In the genomic region with DNA sequence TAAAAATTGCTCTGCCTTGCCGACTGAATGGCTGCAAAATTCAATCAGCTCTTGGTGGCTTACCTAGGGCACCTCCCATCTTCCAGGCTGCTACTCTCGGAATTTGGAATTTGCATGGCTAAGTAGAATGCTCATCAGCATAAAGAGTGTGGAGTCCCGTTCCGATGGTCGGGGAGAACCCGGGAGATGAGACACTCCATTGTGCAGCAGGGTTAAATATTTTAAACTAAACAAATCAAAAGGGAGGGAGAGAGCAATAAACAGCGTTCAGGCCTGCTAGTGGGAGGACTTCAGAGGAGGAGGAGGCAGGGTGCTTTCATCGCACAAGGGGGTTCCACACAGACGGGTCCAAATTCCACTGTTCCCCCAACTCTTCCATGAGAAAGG, we compare ENCODE assay signal across 8 mouse cellular contexts.
DNase-seq lines count a peak whose midpoint lies in the region; ATAC-seq and TF ChIP-seq lines count a peak whose summit lies in the region.

No protein-coding gene starts in this region.

- H3K4me3 ChIP-seq in heart, embryonic 11.5 days (ENCODE audit: low read depth, low read length), result peak overlapping the region; percentile 57
- peak overlapping the region; percentile 40 for H3K4me3 ChIP-seq in hindbrain, embryonic 16.5 days (ENCODE audit: low read length)
- peak overlapping the region; percentile 75 for H3K4me3 ChIP-seq in liver, postnatal 0 days (ENCODE audit: low read depth, low read length)

- H3K4me2 ChIP-seq in heart, embryonic 11.5 days, result peak overlapping the region; percentile 91
- H3K4me2 ChIP-seq in hindbrain, embryonic 16.5 days (ENCODE audit: low read length), result peak overlapping the region; percentile 84
- H3K4me2 ChIP-seq in liver, postnatal 0 days (ENCODE audit: low read depth, low read length), result peak overlapping the region; percentile 79

- TF ChIP-seq EP300 in liver, postnatal 0 days (IDR thresholded peaks at IDR 0.05; ENCODE audit: low read depth), result no peak

- H3K4me1 ChIP-seq in heart, embryonic 11.5 days (ENCODE audit: control insufficient read depth, insufficient read depth, low read length), result peaks cover 6% of the 10 kb centered on the region; the same call in 1 of the 2 replicates
- H3K4me1 ChIP-seq in hindbrain, embryonic 16.5 days (ENCODE audit: control insufficient read depth, insufficient read depth, low read depth, low read length), result peaks cover 18% of the 10 kb centered on the region
- peaks cover 24% of the 10 kb centered on the region for H3K4me1 ChIP-seq in liver, postnatal 0 days (ENCODE audit: insufficient read depth)

- no peak for TF ChIP-seq CTCF in liver, postnatal 0 days (IDR thresholded peaks at IDR 0.05; ENCODE audit: low read depth)

- no peaks in the 10 kb centered on the region for H3K36me3 ChIP-seq in heart, embryonic 11.5 days (ENCODE audit: control insufficient read depth, insufficient read depth, low read length)
- H3K36me3 ChIP-seq in hindbrain, embryonic 16.5 days (ENCODE audit: control insufficient read depth, insufficient read depth, low read length), result no peaks in the 10 kb centered on the region
- H3K36me3 ChIP-seq in liver, postnatal 0 days (replicated peaks; ENCODE audit: insufficient read depth, low read length), result 0 out of 2 replicates have a peak, but pooled peaks cover 3% of the 10 kb centered on the region

- H3K9ac ChIP-seq in heart, embryonic 11.5 days (ENCODE audit: low read depth, low read length), result peak overlapping the region; percentile 59; the same call in 1 of the 2 replicates
- 0 out of 2 replicates have a peak overlapping the region, but pooled peaks have one; percentile 36 for H3K9ac ChIP-seq in hindbrain, embryonic 16.5 days (ENCODE audit: low read depth, low read length)
- peak overlapping the region; percentile 81 for H3K9ac ChIP-seq in liver, postnatal 0 days (replicated peaks)

- no peak for DNase-seq in heart, adult 9 months (ENCODE audit: low spot score in 2 of 2)
- DNase-seq in ZHBTc4 (ENCODE audit: low read depth, low spot score), result peak; percentile 64
- no peak for DNase-seq in liver, postnatal 0 days
- no peak for DNase-seq in frontal cortex, postnatal 10 days (ENCODE audit: low spot score in 2 of 2)
- no peak for DNase-seq in cerebellum, adult 18-20 months
- DNase-seq in spleen, postnatal 36 days (ENCODE audit: low spot score in 2 of 2), result no peak

- WGBS in heart, embryonic 11.5 days (ENCODE audit: insufficient replicate concordance), result 4% methylated on average over 9 of the region's 9 CpGs
- 3% methylated on average over 9 of the region's 9 CpGs for WGBS in hindbrain, embryonic 16.5 days
- WGBS in liver, postnatal 0 days (ENCODE audit: insufficient replicate concordance), result 17% methylated on average over 9 of the region's 9 CpGs

- no peaks in the 10 kb centered on the region for H3K9me3 ChIP-seq in heart, embryonic 11.5 days (replicated peaks; ENCODE audit: control insufficient read depth, low read length)
- no peaks in the 10 kb centered on the region for H3K9me3 ChIP-seq in hindbrain, embryonic 16.5 days (ENCODE audit: control insufficient read depth, low read length)
- no peaks in the 10 kb centered on the region for H3K9me3 ChIP-seq in liver, postnatal 0 days (ENCODE audit: low read length)

- no peak overlapping the region for H3K27ac ChIP-seq in heart, embryonic 11.5 days (ENCODE audit: low read depth, low read length)
- H3K27ac ChIP-seq in hindbrain, embryonic 16.5 days (ENCODE audit: low read depth, low read length), result no peak overlapping the region
- peak overlapping the region; percentile 96 for H3K27ac ChIP-seq in liver, postnatal 0 days (ENCODE audit: low read depth)

- H3K27me3 ChIP-seq in heart, embryonic 11.5 days (ENCODE audit: control insufficient read depth, insufficient read depth, low read length), result no peaks in the 10 kb centered on the region
- H3K27me3 ChIP-seq in hindbrain, embryonic 16.5 days (replicated peaks; ENCODE audit: control insufficient read depth, insufficient read depth, low read length), result no peaks in the 10 kb centered on the region; the same call in 1 of the 2 replicates
- no peaks in the 10 kb centered on the region for H3K27me3 ChIP-seq in liver, postnatal 0 days (ENCODE audit: insufficient read depth, low read length)

- ATAC-seq in heart, embryonic 11.5 days (replicated peaks; ENCODE audit: insufficient number of reproducible peaks, low FRiP score, low TSS enrichment), result no peak
- ATAC-seq in hindbrain, embryonic 16.5 days, result peak; percentile 51
- peak; percentile 6; the same call in 1 of the 2 replicates for ATAC-seq in liver, postnatal 0 days
